Mouse (Mus musculus) kidney, adult 9 months (tissue): ENCODE data around the gene Kcnk6.
A peak's percentile ranks its signal among the peaks of the same experiment; 100 is the strongest.
"Not testable (repeated sequence)": the region's sequence is repeated elsewhere in the genome, so short reads cannot be mapped to it uniquely, and the experiment has no call there.

Experiments
- DNase-seq: peaks from one replicate; pipeline ENCODE4 v3.0.0; 2022

Kcnk6 gene

DNA sequence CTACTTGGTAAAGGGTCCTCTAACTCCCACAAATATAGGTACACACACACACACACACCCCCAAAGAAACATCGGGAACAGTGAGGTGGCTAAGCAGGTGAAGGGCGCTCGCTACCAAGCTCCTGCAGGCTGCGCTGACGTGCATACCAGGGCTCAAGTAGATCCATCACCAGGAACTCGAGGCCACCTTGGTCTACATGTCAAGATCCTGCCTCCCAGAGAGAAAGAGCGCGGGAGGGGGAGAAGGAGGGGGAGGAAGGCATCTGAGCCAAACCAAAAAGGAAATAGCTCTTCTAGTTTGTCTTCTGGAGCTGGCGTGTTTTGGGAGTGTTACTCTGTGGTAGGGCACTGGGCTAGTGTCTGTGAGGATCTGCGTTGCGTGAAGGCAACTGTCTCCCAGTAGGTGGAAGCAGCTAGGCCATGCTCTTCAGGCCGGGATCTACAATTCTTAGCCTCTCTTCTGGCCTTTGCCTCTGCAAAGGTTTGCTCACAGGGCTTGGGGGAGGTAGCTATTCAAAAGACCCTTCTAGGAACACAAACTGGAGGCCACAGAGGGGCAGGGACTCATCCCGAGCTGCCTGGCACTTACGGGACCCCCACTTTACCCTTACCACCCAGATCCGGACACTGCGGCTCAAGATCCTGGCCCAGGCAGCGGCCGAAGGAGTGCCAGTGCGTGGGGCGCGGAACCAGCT, 14.5 kb upstream of the Kcnk6 start:
- DNase-seq = no peak

DNA sequence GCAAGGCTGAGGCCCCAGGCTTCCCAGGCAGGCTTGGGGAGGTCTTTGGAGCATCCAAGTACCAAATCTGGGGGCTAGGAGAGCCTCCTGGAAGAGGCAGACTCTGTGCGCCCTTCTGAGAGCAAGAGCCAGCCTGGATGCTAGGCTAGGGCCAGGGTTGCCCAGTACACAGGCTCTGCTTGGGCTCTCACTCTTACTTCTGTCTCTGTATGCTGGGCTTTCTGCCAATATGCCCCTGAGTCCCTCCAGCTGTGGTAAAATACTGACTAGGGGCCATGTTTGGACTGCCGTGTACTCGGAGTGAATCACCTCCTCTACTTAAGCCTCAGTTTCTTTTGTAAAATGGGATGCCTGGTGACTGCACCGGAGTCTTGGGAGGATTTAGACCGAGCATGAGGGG, 13.7 kb upstream of the Kcnk6 start:
- DNase-seq = no peak

DNA sequence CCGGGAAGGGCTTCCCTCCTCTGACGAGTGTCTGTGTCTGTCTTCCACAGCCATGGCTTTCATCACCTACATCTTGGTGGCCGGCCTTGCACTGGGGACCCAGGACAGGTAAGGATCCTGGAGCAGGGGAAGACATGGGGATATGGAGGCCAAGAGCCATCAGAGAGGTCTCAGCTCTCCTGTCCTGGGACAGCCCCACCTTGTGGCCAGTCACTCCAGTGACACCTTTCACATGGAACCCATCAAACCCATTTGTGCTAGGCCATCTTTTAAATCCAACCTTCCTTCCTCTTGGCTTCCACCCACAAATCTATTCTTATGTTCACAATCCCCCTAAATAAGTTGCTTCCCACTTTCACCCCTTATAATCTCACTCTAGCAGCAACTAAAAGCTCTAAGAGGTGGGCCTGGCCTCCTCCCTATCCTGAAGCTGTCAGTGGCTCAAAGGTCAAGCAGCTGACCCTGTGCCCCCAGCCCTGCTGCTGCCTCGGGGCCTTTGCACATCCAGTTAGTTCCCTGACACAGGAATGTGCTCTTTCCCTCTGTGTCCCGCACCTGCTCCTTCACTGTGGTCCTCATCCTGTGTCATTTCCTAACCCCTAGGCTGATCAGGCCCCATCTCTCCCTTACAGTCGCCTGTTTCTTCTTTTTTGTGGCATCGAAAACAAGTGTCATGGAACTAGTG, 12.6 kb upstream of the Kcnk6 start:
- DNase-seq = no peak

DNA sequence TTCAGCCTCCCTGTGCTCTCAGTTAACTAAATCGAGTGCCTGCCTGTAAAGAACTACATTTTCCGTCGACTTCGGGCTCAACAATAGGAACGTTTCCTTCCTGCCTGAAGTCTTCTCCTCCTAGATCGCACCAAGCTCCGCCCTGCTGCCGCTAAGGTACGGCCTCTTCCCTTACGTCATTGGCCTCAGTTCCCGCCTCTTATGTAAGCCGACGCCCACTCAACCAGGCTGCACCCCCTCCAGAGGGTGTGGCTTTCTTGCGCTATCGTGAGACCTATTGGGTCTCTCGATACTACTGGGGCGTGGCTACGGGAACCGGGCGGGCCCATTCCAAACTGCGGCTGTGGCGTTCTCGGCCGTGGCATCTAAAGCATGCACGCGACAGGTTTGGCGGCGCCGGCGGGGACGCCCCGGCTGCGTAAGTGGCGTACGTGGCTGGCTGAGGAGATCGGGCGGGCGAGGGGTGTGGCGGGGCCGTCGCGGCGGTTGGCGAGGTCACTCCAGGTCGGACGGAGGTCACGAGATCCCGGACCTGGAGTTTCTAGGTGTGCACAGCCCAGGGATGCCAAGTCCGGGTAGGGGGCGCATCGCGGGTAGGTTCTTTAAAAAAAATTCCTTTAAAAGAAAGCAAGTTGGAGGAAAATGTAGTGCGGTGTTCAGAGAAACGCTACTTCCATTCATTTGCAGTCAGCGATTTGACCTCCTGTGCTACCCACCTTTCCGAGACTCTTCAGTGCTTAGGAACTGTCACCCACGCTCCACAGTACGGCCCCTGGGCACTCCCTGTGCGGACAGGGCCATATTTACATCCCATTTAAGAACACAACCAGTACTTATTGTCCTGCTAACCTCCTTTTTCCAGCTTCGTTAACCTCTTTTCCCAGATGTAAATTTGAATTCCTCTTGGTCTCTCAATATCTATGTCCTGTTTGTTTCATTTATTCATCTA, 6.0 kb upstream of the Kcnk6 start, which contains the start of gene Yif1b:
TSS of gene Yif1b (plus strand) at position 311 of the 949 bp plus-strand sequence.
- DNase-seq = peak; percentile 99

DNA sequence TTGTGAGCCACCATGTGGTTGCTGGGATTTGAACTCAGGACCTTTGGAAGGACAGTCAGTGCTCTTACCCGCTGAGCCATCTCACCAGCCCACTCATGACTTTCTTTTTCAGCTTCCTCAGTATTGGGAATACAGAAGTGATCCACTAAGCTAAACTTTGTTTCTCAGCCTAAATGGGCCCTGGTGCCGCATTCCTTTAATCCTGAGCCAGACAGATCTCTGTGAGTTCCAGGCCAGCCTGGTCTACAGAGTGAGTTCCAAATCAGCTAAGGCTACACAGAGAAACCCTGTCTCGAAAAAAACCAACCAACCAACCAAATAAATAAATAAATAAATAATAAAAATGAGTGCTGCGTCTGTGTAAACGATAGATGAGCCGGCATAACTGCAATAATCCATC, 5.3 kb upstream of the Kcnk6 start:
- peak; percentile 42 for DNase-seq

DNA sequence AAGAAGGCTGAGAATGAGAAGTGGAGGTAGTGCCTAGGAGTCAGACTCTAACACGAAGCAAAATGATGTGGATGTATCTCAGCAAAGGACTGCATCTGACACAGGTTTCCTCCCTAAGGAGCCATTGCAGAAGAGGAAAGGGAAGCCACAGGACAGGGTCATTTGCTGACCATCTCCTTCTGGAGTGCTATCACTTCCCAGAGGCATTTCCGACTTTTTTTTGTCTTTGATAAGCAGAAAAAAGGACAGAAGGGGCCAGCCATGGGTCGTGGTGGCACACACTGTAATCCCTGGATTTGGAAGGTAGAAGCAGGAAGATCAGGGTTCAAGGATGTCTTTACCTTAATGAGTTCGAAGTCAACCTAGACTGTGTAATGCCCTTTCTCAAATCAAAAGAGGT, 4.3 kb upstream of the Kcnk6 start:
- DNase-seq = no peak

DNA sequence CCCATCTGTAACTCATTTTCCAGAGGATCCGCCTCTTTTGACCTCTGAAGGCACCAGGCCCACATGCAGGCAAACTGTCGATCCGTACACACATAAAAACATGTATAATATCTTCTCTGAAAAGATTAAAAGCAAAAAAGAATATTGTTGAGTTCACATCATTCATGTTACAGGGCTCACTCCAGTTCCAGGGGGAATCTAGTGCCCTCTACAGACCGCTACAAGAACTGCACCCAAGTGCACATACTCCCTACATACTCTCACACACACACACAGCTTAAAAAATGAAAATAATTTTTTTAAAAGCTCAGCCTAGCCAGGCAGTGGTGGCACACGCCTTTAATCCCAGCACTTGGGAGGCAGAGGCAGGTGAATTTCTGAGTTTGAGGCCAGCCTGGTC, 2.3 kb upstream of the Kcnk6 start:
- DNase-seq = no peak

DNA sequence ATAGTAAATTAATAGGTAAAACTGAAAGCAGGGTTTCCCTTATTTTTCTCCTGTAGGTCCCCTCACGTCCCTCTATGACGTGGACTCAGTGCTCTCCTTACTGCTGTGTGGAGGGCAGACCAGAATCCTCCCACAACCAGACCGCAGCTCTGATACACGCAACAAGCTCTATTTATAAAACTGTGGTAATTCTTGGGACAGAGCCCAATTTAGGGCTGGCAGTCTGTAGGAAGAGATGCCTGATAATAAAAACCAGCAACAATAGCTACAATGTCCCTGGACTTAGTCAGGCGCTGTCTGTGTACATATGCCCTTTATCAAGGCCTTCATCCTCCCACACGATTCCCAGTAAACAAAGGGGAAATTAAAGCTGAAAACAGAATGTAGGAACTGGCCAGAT, 1.4 kb upstream of the Kcnk6 start:
- no peak for DNase-seq

DNA sequence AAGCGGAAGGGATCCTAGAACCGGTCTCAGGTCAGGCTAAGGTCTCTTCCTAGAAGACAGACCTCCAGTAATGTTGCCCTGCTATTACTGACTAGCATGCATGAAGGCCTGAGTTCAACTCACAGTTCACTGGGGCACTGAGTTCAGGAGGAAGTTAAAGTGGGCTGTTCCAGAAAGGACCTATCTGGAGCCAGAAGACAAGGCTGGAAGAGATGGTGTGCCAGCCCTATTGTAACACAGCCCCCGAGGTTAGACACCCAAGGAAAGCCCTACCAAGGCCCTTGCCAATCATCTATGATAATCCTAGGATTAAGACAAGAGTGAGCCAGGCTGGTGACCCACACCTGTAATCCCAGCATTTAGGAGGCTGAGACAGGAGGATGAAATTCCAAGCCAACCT, 798 bp downstream of the Kcnk6 start:
- DNase-seq = no peak

DNA sequence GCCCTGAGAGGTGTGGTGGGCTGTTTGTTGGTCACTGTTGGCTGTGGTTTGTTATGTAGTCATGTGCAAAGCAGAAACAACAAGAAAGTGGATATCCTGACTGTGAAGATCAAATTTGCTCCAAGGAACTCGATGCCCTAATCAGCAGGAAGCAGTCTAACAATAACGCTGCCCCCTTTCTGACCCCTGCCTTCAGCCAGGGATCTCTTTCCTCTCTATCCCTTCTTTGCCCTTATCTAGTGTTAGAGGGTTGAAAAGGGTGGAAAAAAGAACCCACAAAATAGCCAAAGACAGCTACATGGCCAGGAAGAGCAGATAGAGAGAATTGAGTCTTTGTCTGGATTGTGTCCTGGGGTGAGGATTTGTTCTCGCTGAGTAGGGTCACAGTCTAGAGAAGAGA, 1.8 kb downstream of the Kcnk6 start:
- no peak for DNase-seq

DNA sequence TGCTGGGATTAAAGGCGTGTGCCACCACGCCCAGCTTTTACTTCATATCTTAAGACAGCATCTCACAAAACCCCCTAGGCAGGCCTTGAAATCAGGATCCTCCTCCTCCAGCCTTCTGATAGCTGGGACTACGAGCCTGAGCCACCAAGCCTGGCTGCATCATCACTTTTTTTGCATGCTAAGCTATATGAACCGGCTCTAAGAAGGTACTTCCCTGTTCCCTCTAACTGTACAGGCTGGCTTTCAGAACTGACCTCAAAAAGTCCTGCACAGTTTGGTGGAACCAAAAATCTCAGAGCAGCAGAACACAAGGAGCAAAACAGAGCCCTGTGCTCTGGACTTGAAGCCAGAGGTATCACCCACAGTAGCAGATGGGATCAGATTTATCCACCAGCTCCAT, 4.1 kb downstream of the Kcnk6 start:
- no peak for DNase-seq

DNA sequence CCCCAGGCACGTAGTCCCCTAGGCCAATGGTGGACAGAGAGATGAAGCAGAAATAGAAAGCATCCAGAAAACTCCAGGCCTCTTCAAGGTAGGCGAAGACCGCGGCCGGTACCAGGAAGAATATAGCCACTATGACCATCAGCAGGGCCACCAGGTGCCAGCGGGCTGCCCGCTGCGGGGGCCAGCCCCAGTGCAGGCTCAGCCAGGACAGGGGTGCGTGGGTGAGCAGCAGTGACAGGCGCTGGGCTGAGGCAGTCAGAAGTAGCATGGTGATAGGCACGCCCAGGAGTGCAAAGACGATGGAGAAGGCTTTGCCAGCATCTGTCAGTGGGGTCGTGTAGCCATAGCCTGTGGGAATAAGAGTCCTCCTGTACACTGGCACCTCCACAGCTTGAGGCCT, 6.8 kb downstream of the Kcnk6 start:
- no peak for DNase-seq

DNA sequence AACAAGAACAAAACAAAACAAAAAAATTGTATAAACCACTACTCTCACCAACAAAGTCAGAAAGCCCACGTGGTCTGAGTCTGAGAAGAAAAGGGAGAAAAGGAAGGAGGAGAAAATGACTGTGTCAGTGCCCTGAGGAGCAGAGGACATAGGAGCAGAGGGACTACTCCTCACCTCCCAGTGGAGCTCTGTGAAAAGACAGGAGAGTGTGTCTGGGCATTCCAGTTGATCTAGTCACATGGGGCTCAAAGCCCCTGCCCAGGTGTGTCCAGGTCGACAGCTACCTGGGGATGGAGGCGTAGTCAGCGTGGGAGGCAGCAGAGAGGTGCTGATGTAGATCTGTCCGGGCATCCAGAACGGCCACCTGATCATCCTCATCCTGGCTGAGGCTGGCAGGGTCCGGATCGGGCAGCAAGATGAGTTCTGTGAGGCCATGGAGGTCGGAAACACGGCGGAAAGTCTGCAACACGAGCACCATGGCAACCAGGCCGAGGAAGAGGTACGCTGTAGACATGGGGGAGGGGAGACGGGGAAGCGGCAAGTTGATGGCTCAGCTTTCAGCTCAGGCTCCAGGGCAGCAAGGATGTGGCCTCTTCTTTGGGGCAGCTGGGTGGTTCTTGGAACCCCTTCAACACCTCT, 7.4 kb downstream of the Kcnk6 start:
- no peak for DNase-seq

DNA sequence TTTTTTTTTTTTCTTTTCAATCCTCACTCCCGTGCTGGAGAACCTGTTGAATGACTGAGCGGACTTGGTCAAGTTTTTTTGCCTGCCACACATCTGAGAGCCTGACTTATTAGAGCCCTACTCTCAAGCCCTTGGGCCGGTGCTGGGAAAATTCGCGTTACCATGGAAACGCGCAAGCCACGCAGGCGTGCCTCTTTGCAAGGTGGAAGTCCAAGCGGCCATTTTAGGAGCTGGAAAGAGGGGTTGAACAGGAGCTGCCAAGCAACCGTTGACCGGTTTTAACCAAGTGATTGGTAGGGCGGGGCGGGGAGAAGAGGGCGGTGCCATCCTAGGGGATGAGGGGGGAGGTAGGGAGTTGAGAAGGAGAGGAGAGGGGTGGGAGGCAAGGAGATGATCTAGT, 17.5 kb downstream of the Kcnk6 start:
- DNase-seq = no peak

DNA sequence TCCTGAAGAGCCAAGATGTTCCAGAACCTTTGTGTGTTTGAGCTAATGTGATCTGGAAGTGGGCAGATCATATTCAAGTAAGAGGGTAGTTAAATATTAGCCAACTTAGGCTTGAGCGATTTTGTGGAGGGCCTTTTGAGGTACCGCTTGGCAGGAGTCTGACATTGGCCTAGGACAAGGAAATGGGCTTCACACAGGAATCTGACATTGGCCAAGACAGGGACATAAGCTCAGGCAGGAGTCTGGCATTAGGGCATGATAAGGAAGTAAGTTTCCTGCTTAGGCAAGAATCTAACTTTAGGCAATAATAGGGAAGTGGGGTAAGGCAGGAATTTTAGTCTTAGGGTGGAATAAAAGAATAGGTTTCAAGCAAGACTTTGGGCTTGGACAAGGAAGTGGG, 18.1 kb downstream of the Kcnk6 start:
- peak; percentile 43 for DNase-seq

DNA sequence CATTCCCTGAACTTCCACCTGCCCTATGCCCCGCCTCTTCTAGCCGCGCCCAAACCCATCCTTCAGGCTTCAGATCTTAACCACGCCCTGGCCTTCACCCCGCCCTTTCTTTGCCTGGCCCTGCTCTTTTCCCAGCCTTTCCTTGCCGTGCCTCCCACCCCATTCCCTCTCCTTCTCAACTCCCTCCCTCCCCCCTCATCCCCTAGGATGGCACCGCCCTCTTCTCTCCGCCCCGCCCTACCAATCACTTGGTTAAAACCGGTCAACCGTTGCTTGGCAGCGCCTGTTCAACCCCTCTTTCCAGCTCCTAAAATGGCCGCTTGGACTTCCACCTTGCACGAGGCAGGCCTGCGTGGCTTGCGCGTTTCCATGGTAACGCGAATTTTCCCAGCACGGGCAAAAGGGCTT, 18.6 kb downstream of the Kcnk6 start, which contains the start of gene Catsperg1:
TSS of gene Catsperg1 (minus strand) at position 361 of the 408 bp plus-strand sequence.
- peak; percentile 64 for DNase-seq

DNA sequence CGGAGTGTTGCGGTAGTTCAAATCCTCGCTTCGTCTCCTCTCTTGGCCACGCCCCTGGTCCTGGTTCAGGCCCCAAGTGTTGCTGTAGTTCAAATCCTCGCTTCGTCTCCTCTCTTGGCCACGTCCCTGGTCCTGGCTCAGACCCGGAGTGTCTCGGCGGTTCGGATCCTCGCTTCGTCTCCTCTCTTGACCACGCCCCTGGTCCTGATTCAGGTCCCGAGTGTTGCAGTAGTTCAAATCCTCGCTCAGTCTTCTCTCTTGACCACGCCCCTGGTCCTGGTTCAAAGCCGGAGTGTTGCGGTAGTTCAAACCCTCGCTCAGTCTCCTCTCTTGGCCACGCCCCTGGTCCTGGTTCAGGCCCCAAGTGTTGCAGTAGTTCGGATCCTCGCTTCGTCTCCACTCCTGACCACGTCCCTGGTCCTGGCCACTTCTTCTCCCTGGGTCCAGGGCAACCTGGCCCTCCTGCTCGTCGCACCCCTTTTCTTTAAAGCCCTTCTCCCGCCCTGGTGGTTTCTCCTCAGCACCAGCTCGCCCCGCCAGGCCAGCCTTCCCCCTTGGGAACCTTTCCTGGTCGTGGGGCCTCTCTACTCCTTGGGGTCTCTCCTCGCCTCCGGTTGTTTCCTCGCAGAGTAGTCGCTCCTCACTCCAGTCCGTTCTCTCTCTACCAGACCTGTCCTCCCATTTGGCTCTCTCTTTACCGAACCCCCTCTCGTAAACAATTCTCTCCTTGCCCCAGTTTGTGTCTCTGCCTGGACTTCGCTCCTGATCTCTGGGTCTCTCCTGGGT, 19.3 kb downstream of the Kcnk6 start:
- not testable (repeated sequence) for DNase-seq

DNA sequence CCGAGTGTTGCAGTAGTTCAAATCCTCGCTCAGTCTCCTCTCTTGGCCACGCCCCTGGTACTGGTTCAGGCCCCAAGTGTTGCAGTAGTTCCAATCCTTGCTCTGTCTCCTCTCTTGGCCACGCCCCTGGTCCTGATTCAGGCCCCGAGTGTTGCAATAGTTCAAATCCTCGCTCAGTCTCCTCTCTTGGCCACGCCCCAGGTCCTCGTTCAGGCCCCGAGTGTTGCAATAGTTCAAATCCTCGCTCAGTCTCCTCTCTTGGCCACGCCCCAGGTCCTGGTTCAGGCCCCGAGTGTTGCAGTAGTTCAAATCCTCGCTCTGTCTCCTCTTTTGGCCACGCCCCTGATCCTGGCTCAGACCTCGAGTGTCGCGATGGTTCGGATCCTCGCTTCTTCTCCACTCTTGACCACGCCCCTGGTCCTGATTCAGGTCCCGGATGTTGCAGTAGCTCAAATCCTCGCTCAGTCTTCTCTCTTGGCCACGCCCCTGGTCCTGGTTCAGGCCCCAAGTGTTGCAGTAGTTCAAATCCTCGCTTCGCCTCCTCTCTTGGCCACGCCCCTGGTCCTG, 20.0 kb downstream of the Kcnk6 start:
- peak; percentile 12 for DNase-seq

DNA sequence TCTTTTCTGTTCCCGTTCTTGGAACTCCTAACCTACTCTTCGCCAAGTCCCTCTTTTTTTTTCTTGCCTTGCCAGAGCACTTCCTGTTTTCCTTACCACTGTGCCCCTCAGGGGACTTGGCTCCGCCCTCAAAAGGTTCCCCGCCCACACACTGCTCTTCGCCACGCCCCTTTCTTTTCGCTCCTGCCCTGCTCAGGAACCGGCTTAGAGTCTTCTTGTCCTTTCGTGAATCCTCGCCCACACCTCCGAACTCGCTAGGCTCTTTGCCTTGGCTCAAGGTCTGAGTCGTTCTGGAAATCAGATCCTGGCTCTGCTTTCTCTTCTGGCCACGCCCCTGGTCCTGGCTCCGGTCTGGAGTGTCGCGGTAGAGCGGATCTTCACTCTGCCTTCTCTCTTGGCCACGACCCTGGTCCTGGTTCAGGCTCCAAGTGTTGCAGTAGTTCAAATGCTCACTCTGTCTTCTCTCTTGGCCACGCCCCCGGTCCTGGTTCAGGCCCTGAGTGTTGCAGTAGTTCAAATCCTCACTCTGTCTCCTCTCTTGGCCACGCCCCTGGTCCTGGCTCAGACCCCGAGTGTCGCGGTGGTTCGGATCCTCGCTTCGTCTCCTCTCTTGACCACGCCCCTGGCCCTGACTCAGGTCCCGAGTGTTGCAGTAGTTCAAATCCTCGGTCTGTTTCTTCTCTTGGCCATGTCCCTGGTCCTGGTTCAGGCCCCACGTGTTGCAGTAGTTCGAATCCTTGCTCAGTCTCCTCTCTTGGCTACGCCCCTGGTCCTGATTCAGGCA, 20.7 kb downstream of the Kcnk6 start:
- peak; percentile 92 for DNase-seq

DNA sequence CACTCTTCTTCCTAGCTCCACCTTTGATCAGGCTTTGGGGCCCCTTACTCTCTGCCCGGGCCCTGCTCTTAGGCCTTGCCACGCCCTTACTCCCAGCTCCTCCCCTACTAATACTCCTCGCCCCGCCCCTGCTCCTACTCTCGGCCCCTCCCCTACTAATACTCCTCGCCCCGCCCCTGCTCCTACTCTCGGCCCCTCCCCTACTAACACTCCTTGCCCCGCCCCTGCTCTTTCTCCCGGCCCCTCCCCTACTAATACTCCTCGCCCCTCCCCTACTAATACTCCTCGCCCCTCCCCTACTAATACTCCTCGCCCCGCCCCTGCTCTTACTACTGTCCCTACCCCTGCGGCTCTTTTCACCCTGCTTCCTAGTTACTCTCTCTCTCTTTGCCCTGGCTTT, 21.3 kb downstream of the Kcnk6 start:
- DNase-seq = not testable (repeated sequence)

DNA sequence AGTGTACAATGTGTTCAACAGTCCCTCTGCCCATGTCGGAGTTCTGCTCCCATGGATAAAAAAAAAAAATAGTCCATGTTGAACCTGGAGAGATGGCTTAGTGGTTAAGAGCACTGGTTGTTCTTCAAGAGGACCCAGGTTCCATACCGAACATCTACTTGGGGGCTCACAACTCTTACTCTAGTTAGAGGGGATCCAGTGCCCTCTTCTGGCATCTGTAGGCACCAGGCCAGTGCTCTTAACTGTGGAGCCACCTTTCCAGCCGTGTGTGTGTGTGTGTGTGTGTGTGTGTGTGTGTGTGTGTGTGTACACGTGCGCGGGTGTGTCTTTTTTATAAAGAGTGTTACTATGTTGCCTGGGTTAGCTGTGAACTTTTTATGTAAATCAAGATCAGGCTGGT, 29.7 kb downstream of the Kcnk6 start:
- DNase-seq = no peak
